Mouse (Mus musculus): ENCODE results near the gene Sync.

DNA sequence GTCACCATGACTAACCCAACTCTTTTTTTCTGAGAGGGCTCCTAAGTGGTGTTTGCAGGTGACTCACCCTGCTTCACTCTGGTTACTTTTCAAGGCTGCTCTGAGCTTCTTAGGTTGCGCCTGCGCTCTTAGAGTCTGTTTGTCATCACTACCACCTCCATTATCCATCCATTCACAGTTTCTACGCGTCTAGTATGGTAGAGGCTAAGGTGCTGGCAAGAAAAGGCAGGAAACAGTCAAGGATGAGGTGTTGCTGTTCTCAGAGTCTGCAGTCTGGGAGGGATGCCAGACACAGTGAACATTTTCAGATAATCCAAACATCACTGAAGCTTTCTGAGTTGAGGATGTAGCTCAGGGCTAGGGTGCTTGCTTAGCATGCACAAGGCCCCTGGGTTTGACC is 10.3 kb downstream of the Sync start:
- TF ChIP-seq POLR2A (IDR thresholded peaks at IDR 0.05; ENCODE audit: insufficient read depth, low read length), result no peak
- no peak for TF ChIP-seq CTCF (IDR thresholded peaks at IDR 0.05; ENCODE audit: low read depth, low read length)
- TF ChIP-seq EP300 (IDR thresholded peaks at IDR 0.05; ENCODE audit: insufficient read depth, low read depth, low read length), result no peak
